Mouse (Mus musculus) heart, embryonic 15.5 days (tissue): Measurements from ENCODE around the gene Wdr90. TPM values are rescaled to one million over a fixed set of nuclear protein-coding genes. Genes with fewer than 3 reads are reported as not detected.
"Not testable (repeated sequence)": the region's sequence is repeated elsewhere in the genome, so short reads cannot be mapped to it uniquely, and the experiment has no call there.

Experiments
- ATAC-seq: fragments of 200-750 bp; cut with Nextera tagmentation; replicated peaks from 2 replicates; pipeline ENCODE4 v1.8.0; 2017; ENCODE audit warnings: low read depth, moderate TSS enrichment; ENCODE audit not compliant: insufficient number of reproducible peaks, insufficient read depth, low FRiP score
- H3K27ac ChIP-seq: fragments of 300-500 bp; sonication (generic); 2 replicates; pipeline ENCODE4 v1.5.1; 2015; ENCODE audit warnings: mild to moderate bottlenecking, inconsistent platforms
- H3K27me3 ChIP-seq: fragments of 300-500 bp; sonication (generic); 2 replicates; pipeline ENCODE4 v1.6.1; 2015; ENCODE audit warnings: inconsistent platforms
- H3K36me3 ChIP-seq: fragments of 300-500 bp; sonication (generic); 2 replicates; pipeline ENCODE4 v1.6.1; 2015; ENCODE audit warnings: mild to moderate bottlenecking, inconsistent platforms
- H3K4me1 ChIP-seq: fragments of 300-500 bp; sonication (generic); replicated peaks from 2 replicates; pipeline ENCODE4 v1.6.1; 2015; ENCODE audit warnings: inconsistent platforms
- H3K4me2 ChIP-seq: fragments of 300-500 bp; sonication (generic); 2 replicates; pipeline ENCODE4 v1.6.1; 2015; ENCODE audit warnings: inconsistent platforms, mild to moderate bottlenecking, moderate library complexity
- H3K4me3 ChIP-seq: fragments of 300-500 bp; sonication (generic); 2 replicates; pipeline ENCODE4 v1.5.1; 2015; ENCODE audit warnings: mild to moderate bottlenecking, inconsistent platforms
- H3K9ac ChIP-seq: fragments of 300-500 bp; sonication (generic); 2 replicates; pipeline ENCODE4 v1.6.1; 2015; ENCODE audit warnings: mild to moderate bottlenecking, inconsistent platforms
- H3K9me3 ChIP-seq: fragments of 300-500 bp; sonication (generic); replicated peaks from 2 replicates; pipeline ENCODE4 v1.6.1; 2016; ENCODE audit warnings: inconsistent platforms
- WGBS: fragments of 180-500 bp; shearing (Covaris S2); methylation state at CpG from one replicate; pipeline ENCODE4 v1.1.7; 2015; ENCODE audit warnings: mixed read lengths; 5-methylcytosine and 5-hydroxymethylcytosine counted together
- polyA plus RNA-seq: library from polyadenylated mRNA; unstranded; fragments of >200 nt; fragmentation: Nextera tagmentation; extraction: Ambion mirVana; gene quantifications from 2 replicates; pipeline ENCODE4 v1.2.1, GENCODE M21; 2015

Gene Wdr90
- polyA plus RNA-seq, 1 experiment from 2014 or later = 12.1 TPM

GRCm38 (mm10) chr17:25810890-25811289 is 50.4 kb downstream of the Wdr90 start:
- H3K27me3 ChIP-seq = peaks cover 74% of the 10 kb centered on the region
- WGBS = 76% methylated on average over 4 of the region's 4 CpGs
- H3K27ac ChIP-seq = no peak overlapping the region
- H3K36me3 ChIP-seq = no peaks in the 10 kb centered on the region
- no peak overlapping the region for H3K9ac ChIP-seq
- peaks cover 22% of the 10 kb centered on the region for H3K4me1 ChIP-seq
- no peak overlapping the region for H3K4me2 ChIP-seq
- H3K4me3 ChIP-seq = no peak overlapping the region
- no peaks in the 10 kb centered on the region for H3K9me3 ChIP-seq
- ATAC-seq = no peak

- peaks cover 67% of the 10 kb centered on the region for H3K27me3 ChIP-seq
- no peak for ATAC-seq
- WGBS = 9% methylated on average over 24 of the region's 25 CpGs
These were observed 51.5 kb downstream of the Wdr90 start for GRCm38 (mm10) chr17:25809606-25810340.

DNA sequence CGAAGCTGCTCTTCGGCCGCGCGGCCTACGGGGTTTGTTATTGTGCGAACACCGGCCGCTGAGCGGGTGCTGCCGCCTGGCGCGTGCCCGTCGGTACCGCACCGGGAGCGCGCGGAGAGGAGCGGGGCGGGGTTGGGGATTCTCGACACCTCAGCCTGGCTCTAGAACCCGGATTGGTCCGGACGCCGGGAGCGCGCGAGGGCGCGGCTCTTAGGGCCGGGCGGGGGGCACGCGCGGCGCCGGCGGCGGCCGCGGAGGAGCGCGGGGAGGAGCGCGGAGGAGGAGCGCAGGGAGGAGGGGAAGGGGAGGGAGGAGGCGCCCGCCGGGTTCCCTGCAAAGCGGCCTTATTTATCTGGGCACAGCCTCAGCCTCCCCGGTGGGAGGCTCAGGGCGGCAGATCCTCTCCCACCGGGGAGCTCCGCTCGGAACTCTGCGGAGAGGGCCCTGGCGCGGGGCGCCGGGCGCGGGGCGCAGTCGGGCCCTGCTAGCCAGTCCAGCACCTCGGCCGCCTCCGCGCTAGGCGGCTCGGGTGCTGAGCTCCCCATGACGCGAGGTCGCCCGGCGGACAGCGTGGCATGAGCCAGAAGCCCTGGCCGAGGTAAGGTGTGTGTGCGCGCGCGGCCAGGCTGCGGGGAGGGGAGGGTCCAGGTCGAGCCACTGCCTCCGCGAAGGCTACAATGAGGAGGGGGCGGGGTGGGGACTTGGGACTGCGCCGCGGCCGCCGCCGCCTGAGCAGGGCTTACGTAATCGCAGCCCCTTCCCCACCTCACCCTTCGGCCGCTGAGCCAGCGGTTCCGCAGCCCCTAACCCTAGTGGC is 52.3 kb downstream of the Wdr90 start, which contains the start of gene Fbxl16:
Fbxl16 (plus strand) TSS at position 297 of the 817 bp plus-strand sequence.
- Histone ChIP-seq H3K4me3 (peak within 1 kb of the TSS; percentile 62), H3K4me2 (peak within 1 kb of the TSS; percentile 96), H3K36me3 (no peaks in the 10 kb centered on the region), H3K4me1 (peaks cover 22% of the 10 kb centered on the region), H3K27me3 (peaks cover 64% of the 10 kb centered on the region), H3K27ac (no peak within 1 kb of the TSS), H3K9ac (peak within 1 kb of the TSS; percentile 40), H3K9me3 (no peaks in the 10 kb centered on the region)
- ATAC-seq = peak; percentile 77
- under 1% methylated on average over 90 of the region's 100 CpGs for WGBS

More at GRCm38 (mm10) chr17:25809606-25810340, 51.5 kb downstream of the Wdr90 start:
- H3K4me3 ChIP-seq = peak overlapping the region; percentile 62
- H3K36me3 ChIP-seq = no peaks in the 10 kb centered on the region
- H3K4me1 ChIP-seq = peaks cover 22% of the 10 kb centered on the region
- H3K9me3 ChIP-seq = no peaks in the 10 kb centered on the region
- H3K4me2 ChIP-seq = peak overlapping the region; percentile 96
- no peak overlapping the region for H3K27ac ChIP-seq
- H3K9ac ChIP-seq = peak overlapping the region; percentile 40

DNA sequence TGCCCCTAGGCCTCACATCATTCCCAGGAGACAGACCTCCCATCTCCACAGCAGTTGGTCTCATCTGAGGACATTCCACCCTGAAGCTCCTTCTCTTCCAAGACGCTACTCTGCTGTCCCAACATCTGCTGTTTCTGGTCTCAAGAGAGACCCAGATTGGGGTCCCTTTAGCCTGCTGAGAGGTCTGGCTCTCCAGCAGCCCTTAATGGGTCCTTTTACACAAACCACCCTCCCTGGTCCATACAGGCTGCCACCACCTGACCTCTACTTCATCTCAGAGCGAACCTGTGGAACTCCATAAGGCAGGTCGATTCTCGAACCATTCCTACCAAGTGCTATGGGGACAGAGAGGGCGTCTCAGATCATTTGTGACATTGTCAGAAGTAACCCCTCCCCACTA is 53.3 kb downstream of the Wdr90 start:
- Histone ChIP-seq H3K4me1 (peaks cover 21% of the 10 kb centered on the region), H3K4me3 (peak overlapping the region; percentile 62), H3K27ac (no peak overlapping the region), H3K4me2 (peak overlapping the region; percentile 96), H3K36me3 (no peaks in the 10 kb centered on the region), H3K9ac (0 out of 2 replicates have a peak overlapping the region, but pooled peaks have one; percentile 40), H3K9me3 (no peaks in the 10 kb centered on the region), H3K27me3 (peaks cover 56% of the 10 kb centered on the region)
- WGBS = 42% methylated on average over 5 of the region's 5 CpGs
- no peak for ATAC-seq

DNA sequence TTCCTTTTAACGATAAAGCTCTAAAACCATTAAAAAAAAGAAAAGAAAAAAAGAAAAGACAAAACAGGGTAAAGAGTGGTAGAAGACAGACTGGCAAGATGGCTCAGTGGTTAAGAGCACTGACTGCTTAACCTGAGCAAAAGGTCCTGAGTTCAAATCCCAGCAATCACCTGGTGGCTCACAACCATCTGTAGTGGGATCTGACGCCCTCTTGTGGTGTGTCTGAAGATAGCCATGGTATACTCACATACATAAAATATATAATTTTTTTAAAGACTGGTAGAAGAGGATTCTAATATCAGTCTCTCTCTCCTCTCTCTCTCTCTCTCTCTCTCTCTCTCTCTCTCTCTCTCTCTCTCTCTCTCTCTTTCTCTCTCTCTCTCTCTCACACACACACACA is 53.8 kb downstream of the Wdr90 start:
- Histone ChIP-seq H3K27me3 (peaks cover 54% of the 10 kb centered on the region), H3K4me1 (peaks cover 27% of the 10 kb centered on the region)
- WGBS = 45% methylated on average over 2 of the region's 2 CpGs
- not testable (repeated sequence) for H3K4me2 ChIP-seq, H3K9ac ChIP-seq, H3K36me3 ChIP-seq, H3K27ac ChIP-seq, H3K4me3 ChIP-seq, H3K9me3 ChIP-seq, ATAC-seq

DNA sequence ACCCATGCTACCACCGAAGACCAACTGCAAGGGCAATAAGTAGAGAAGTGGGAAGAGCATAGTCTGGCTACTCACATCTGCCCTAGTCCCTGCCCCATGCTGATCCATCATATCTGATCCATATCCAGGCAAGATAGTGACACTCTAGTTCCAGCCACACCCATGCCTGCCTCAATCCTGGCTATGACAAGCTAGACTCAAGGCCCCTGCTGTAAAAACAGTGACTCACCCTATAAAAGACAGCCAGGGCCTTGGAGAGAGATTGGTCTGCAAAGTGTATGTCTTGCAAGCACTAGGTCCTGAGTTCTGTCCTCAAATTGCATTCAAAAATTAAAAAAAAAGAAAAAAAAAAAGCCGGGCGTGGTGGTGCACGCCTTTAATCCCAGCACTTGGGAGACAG is 54.8 kb downstream of the Wdr90 start:
- 86% methylated on average over 4 of the region's 4 CpGs for WGBS
- Histone ChIP-seq H3K4me3 (no peak overlapping the region), H3K4me1 (peaks cover 27% of the 10 kb centered on the region), H3K27ac (no peak overlapping the region), H3K36me3 (no peaks in the 10 kb centered on the region), H3K9ac (no peak overlapping the region), H3K4me2 (no peak overlapping the region), H3K9me3 (no peaks in the 10 kb centered on the region), H3K27me3 (peaks cover 49% of the 10 kb centered on the region)
- no peak for ATAC-seq

GRCm38 (mm10) chr17:25802825-25803517 is 58.3 kb downstream of the Wdr90 start:
- ATAC-seq = peak; percentile 82
- Histone ChIP-seq H3K9ac (no peak overlapping the region), H3K4me2 (peak overlapping the region; percentile 27; the same call in 1 of the 2 replicates), H3K4me1 (peaks cover 9% of the 10 kb centered on the region), H3K27ac (no peak overlapping the region), H3K36me3 (no peaks in the 10 kb centered on the region), H3K4me3 (no peak overlapping the region), H3K27me3 (peaks cover 17% of the 10 kb centered on the region), H3K9me3 (no peaks in the 10 kb centered on the region)
- WGBS = 7% methylated on average over 10 of the region's 10 CpGs

- Histone ChIP-seq H3K4me1 (peaks cover 14% of the 10 kb centered on the region), H3K36me3 (no peaks in the 10 kb centered on the region), H3K9me3 (no peaks in the 10 kb centered on the region), H3K4me2 (no peak overlapping the region), H3K27ac (no peak overlapping the region), H3K27me3 (peaks cover 15% of the 10 kb centered on the region), H3K9ac (no peak overlapping the region), H3K4me3 (no peak overlapping the region)
- 5% methylated on average over 6 of the region's 6 CpGs for WGBS
- ATAC-seq = no peak
These were observed 60.3 kb downstream of the Wdr90 start for GRCm38 (mm10) chr17:25801029-25801428.

DNA sequence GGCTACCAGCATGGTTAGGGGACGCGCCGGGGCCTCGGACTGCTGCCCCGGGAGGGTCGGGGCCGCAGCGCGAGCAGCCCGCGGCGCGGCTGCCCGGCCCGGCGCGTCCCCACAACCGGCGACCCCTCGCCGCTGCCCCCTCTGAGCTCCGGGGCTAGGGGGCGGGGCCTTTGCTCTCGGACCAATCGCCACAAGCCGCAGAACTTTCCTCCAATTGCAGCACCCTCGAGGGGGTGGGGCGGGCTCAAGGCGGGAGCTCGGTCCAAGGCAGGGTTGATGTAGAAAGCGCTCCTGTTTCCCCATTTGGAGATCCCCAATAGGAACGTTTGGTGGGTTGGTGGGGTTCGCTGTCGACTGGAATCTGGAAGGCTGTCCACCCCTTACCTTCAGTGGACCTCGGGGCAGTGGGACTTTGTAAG is 64.3 kb downstream of the Wdr90 start, which contains the start of gene Metrn:
Metrn (minus strand) TSS at position 186 of the 419 bp plus-strand sequence.
- Histone ChIP-seq H3K27me3 (peaks cover 5% of the 10 kb centered on the region), H3K27ac (no peak within 1 kb of the TSS), H3K4me3 (peak within 1 kb of the TSS; percentile 69), H3K36me3 (no peaks in the 10 kb centered on the region), H3K4me2 (peak within 1 kb of the TSS; percentile 82), H3K9me3 (no peaks in the 10 kb centered on the region), H3K4me1 (peaks cover 31% of the 10 kb centered on the region), H3K9ac (peak within 1 kb of the TSS; percentile 65)
- WGBS = 0% methylated on average over 35 of the region's 35 CpGs
- ATAC-seq = peak; percentile 78

GRCm38 (mm10) chr17:25796211-25796771 is 65.0 kb downstream of the Wdr90 start:
- WGBS = 4% methylated on average over 37 of the region's 37 CpGs
- peak overlapping the region; percentile 82 for H3K4me2 ChIP-seq
- ATAC-seq = no peak
- H3K27me3 ChIP-seq = peaks cover 1% of the 10 kb centered on the region; the same call in 1 of the 2 replicates
- H3K36me3 ChIP-seq = no peaks in the 10 kb centered on the region
- peak overlapping the region; percentile 65 for H3K9ac ChIP-seq
- H3K9me3 ChIP-seq = no peaks in the 10 kb centered on the region
- H3K4me3 ChIP-seq = peak overlapping the region; percentile 69
- H3K27ac ChIP-seq = no peak overlapping the region
- peaks cover 35% of the 10 kb centered on the region for H3K4me1 ChIP-seq
